Mouse (Mus musculus) hindlimb bud, embryonic 11.5 days (tissue): Measurements from ENCODE around the gene Mrtfb.
"Not testable (repeated sequence)": the region's sequence is repeated elsewhere in the genome, so short reads cannot be mapped to it uniquely, and the experiment has no call there.

ENCODE experiments used
- DNase-seq: peaks from one replicate; pipeline ENCODE4 v3.0.0-alpha.2; 2012; ENCODE audit warnings: low read depth, low spot score; ENCODE audit errors: extremely low spot score

Mrtfb gene

DNA sequence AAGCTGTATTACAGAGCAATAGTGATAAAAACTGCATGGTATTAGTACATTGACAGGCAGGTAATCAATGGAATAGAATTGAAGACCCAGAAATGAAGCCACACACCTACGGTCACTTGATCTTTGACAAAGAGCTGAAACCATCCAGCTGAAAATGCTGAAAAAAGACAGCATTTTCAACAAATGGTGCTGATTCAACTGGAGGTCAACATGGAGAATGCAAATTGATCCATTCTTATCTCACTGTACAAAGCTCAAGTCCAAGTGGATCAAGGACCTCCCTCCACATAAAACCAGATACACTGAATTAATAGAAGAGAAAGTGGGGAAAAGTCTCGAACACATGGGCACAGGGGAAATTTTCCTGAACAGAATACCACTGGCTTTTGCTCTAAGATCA lies 89.5 kb downstream of the Mrtfb start:
- DNase-seq: not testable (repeated sequence)

DNA sequence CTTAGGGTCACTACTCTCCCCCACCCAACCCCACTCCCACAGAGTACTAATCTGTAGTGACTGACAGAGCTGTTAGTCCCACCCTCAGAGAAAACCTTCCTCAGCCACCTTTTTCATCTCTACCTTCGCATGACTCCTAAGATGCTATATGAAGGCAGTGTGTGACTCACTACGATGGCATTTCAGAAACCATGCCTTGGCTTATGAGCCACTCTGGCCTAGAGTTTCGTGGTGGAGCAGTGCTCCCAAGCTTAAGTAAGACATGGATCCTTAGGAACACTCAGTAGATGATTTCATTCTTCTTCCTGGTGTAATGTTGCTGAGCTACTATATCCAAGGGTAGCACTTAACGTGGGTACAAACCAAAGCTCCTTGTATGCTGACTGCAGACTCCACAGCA lies 94.4 kb downstream of the Mrtfb start:
- DNase-seq: no peak

DNA sequence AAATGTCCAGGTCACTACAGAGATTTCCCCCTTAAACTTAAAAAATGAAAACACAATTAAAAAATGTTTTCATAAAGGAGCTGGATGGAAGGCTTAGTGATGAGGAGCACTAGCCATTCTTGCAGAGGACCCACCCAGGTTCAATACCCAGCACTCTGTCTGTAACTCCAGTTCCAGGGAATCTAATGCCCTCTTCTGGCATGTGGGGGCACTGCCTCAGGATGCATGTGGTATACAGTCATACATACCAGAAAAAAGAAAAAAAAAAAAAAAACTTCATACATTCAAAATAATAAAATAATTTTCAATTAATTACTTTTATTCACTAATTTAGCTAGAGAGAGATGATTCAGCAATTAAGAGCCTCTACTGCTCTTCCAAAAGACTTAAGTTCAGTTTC lies 95.0 kb downstream of the Mrtfb start:
- DNase-seq: no peak

DNA sequence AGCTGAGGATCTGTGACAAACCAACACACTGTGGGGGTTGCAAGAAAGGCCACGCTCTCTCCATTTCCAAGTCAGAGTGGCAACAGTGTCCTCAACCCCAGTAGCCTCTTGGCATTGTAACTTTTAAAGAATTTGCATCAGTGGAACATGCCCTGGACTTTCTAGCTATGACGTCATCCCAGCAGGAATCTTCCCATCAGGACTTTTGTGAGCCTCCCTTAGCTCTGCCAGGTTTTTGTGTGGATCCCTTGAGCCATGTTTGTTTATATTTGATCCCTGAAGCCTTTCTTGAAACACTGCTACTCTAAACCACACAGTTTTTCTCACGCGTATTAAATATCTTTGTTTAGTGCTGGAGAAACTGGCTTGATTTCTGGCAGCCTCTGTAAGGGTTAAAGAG lies 97.6 kb downstream of the Mrtfb start:
- no peak for DNase-seq

DNA sequence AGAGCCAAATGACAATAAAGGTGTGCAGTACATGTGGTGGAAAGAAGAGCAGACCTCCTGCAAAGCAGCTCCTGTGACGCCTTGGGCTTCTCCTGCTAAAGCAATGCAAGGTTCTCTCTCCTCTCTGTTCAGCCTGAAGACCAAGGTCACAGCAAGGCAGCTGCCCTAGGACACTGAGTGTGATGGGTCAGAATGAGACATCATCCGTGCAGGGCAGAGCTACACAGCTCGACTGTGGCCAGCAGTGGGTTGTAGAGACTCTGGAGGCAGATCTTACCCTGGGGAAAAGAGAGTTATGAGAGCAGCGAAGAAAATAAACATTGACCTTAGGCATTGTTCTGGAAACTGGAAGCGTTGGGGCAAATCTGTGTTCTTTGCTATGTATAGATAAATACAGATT lies 98.2 kb downstream of the Mrtfb start:
- DNase-seq: no peak

DNA sequence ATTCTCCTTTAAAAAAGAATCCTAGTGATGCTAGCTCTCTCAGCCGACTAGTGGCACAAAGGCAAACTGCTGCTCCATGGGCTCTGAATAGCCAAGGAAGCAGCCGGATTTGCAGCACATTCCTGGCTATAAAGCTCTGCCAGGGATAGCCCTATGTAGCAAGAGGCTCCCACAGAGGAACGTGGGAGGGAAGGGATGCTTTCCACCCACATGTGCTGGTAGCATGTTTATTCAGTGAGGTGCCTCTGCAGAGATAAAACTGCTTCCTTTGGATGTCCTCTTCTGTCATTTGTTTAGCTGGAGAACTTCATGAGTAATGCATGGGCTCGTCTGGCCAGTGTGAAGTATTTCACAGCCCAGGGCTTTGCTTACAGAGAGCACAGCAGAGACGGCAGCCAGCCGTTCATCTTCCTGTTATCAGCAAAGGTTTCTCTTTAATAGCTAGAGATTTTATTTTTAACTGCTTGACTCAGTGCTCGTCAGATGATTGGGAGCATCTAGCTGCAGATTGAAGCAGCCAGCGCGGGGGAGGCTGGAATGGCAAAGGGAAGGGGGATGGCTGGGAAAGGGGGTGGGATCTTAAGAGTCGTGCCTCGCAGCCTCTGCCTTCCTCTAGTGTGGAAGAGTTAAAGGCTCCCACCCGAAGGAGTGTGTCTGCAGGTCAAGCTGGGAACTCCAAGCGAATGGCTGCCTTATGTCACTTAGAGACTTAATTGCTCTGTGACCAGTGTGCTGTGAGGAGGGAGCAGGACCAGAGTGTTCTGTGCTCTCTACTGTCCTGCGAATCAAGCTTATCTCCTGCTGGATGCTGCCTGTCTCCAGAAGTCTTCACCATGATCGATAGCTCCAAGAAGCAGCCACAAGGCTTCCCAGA lies 101.8 kb downstream of the Mrtfb start:
- DNase-seq: peak; percentile 28

DNA sequence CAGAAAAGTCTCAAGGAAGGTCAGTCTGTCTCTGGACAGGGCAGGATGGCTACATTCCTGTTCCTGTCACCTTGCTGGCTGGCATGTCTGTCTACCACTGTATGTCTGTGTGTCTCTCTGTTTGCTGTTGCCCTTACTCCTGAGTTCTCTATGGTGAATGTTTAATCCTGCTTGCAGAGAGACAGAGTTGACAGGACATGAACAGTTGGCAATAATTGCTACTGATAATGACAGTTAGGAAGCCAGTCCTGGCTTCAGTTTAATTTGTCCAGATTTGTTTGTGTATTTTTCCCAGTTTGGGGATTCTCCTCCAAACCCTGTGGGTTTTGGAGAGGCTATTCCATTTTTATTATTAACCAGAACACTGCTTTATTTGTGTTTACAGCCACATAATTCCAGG lies 102.5 kb downstream of the Mrtfb start:
- DNase-seq: no peak

DNA sequence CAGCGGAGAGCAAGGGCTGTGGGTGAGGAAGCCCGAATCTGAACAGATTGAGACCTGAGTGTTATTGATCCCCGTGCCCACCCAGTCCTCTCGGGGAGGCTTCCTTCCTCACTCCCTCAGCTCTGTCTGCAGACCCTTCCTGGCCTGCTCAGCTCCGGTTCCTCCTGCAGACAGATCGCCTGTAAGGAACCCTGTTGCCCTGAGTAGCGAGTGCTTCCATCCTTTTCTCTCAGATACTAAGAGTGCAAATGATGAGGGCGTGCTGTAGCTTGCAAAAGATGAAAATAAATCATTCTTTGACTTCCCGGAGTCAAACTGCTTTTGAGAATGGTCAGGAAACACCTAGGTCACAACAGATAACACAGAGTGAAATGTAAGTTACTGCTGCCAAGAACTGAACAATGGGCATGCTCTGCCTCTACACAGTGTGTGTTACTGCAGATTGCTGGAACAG lies 103.2 kb downstream of the Mrtfb start:
- DNase-seq: no peak

DNA sequence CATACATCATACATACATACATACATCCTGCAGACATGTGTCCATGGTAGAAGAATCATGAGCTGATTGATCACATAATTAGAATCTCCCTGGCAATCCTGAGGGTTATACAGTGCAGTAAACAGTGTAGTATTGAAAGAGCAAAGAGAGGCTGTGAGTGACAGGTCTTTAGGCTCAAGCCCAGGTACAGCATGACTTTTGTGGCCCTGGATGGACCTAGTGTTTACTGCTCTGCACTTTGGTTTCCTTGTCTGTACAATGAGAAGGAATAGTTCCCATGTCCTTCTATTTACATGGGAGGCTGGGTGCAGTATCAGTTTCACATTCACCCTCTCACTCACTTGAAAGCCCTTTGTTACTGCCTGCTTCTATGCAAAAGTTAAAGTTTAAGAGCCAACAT lies 103.9 kb downstream of the Mrtfb start:
- DNase-seq: no peak

DNA sequence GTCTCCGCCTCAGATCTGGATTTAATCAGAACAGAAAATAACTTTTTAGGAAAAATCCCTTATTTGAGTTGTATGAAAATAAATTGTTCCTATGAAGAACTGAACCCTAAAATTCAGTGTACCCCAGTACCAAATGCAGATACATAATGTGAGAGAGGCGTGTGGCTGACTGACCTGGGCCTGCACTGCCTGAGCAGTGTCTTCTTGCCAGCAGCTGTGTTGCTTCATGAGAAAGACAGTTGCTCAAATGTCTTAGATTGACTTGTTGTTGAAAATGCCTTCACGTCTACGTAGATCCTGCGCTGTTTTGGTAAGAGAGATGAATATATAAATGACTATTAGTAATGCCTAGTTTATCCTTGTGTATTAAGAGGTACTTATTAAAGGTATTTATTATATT lies 104.6 kb downstream of the Mrtfb start:
- no peak for DNase-seq

DNA sequence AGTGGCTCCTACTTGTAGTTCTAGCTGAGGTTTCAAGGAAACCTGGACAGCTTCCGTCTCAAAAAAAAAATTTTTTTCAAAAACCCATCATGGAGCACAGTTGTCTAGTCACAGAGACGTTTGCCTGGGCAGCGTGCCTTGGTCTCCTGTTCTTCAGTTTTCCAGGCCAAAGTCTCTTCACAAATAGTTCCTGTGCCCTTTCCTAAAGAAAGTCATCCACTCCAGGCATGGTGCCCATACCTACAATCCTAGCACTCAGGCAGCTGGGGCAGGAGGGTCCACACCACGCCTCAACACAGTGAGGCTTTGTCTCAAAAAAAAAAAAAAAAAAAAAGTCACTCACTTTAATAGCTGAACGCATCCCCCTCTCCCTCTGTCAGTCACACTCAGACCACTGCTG lies 106.9 kb downstream of the Mrtfb start:
- no peak for DNase-seq

DNA sequence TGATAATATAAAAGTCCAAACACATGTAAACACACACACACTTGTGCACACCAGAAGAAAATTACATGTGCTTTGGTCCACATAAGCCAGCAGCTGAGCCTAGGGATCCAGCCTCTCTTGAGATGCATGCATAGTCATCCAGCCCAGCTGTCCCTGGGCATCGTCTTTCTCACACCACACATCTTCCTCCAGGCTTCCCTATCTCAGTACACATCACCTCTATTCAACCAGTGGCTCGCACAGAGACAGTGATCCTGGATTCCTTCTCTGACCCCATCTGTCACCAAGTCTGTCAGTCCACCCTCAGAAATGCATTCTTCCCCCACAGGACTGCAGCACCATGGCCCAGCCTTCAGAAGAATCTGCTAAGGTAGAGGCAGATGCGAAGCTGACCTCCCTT lies 107.9 kb downstream of the Mrtfb start:
- DNase-seq: no peak

DNA sequence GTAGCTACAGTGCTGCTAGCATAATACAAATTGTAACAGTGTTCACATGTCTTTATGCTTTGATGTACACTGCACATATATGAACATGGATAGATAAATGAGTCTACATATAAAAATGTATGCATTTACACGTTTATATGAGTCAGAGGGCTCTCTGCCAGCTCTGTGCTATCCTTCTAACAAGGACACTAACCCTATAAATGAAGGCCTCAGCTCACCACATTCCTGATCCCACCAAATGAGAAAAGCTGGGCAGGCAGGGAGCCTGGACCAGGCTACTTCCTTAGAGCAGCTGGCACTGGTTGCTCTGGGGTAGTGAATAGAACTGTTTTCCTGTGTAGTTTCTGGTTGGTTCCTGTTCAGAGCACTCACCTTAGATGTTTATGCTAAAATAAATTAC lies 110.0 kb downstream of the Mrtfb start:
- no peak for DNase-seq

DNA sequence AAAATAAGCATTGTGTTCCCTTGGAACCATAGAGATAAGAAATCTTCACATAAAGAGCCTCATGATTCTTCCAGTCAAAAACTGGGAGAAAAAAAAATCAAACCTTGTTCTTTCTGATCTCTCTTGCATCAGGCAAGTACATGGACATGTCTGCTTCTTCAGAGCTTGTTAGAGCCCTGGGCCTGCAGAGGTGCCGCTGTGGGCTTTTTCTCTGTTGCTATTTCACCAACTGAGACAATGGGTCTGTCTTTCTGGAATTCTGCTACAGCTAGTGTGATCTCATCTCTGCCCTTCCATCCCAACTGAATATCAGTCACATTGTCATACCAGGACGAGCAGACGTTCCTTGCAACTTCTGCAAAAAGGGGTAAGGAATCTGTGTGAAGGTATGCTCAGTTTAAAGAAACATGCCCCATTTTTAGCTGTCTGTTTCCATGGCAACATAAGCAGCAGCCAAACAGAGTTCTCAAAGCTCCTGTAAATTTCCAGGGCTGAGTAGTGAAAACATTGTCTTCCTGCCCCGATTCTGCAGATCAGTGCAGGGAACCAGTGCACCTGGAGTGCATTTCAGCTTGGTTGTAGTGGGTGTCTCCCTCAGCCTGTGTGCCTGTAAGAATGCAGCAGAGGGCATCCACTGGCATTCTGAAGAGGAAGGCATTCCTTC lies 110.7 kb downstream of the Mrtfb start:
- no peak for DNase-seq

DNA sequence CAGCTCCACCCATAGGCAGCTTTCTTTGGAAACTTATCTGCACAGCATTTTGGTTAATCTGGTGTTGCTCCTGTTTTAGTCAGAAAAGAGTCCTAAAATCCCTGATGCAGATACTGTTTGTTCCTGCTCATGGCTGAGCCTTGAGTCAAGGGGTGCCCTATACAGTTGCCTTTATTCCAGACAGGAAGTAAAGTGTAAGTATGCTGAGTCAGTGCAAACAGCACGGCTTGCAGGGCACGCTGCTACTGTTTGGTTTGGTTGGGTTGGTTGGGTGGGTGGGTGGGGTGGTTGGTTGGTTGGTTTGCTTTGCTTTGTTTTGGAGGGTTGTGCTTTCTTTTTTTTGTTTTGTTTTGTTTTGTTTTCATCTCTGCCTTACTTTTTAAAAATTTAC lies 111.2 kb downstream of the Mrtfb start:
- DNase-seq: no peak

DNA sequence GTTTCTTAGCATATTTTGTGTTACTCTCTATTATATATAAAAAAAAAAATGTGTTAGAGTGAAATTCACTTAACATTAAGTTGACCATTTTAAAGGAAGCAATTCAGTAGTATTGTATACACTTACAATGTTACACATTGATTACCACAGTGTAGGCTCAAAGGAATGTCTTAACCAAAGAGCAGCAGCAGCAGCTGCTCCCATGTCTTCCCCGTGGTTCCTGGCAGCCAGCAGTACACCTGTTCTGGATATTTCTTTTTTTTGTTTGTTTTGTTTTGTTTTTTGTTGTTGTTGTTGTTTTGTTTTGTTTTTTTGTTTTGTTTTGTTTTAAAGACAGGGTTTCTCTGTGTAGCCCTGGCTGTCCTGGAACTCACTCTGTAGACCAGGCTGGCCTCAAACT lies 112.4 kb downstream of the Mrtfb start:
- no peak for DNase-seq

DNA sequence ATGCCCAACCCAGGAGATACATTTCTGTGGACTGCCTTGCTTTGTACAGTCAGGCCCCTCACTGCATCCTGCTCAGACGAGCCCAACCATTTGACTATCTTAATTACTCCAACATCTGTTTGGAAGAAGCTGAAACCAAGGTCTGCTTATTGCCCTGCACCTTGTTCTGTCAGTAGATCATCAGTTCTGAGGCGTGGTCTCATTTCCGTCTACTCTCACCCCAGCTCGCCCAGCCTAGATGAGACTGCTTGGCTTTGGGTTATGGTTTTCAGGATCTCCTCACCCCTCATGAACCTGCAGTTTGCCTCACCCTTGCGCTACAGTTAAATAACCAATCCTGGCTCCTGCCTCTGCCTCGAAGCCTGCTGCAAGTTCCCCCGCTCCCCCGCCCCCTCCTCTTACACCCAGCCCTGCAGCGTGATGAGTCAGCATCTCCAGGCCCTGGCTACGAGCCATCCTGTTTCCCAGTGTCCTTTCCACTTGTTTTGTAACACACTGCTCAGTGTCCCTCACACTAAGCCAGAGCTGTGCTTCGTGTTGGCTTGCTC lies 115.5 kb downstream of the Mrtfb start:
- no peak for DNase-seq

DNA sequence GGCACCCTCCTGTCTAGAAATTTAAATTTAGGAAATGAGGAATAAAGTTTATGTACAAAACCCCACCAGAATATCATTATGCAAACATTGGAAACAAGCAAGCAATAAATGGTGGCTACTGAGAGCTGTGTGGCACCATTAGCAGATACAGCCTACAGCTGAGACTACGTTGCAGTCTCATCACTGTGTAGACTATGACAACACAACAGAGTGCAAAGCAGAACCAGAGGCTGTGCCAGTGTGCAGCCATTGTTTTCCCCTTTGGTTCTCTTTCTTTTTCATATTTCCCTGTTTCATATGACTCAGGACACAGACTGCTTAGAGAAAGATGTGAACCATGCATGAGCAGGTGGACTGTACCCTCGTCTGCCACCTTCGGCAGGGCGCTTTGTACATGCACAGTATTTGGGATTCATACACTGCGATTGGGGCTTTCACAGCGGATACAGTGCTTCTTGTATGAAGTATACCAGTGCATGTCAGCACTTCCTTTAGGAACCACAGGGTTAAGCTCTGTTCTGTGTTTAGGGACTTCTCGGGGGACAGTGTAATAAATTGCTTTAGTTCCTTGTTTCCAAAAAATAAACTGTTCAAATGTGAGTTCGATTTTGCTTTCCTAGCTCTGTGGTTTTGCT lies 116.7 kb downstream of the Mrtfb start:
- DNase-seq: no peak

DNA sequence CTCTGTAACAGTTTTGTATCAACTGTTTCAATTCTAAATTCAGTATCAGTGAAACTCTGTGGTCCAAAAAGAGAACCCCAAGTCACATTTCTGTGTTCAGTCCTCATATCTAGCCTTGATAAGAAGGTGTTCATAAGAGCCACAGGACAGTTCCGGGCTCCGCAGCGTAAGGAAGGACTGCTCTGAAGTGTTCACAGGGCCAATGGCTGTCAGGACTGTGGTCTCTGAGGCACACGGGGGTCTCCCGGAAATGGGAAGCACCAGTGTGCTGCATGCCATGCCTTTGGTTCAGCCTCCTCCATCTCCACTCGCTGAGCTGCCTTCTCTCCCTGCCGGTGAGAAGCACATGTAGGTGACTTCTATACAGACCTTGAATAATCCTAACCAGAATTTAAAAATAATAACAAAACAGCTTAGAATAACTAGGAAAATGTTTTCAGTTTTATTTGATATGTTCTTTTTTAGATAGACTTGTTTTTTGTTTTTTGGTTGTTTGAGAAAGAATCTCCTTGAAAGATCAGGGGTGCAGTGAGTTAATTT lies 120.7 kb downstream of the Mrtfb start:
- no peak for DNase-seq

DNA sequence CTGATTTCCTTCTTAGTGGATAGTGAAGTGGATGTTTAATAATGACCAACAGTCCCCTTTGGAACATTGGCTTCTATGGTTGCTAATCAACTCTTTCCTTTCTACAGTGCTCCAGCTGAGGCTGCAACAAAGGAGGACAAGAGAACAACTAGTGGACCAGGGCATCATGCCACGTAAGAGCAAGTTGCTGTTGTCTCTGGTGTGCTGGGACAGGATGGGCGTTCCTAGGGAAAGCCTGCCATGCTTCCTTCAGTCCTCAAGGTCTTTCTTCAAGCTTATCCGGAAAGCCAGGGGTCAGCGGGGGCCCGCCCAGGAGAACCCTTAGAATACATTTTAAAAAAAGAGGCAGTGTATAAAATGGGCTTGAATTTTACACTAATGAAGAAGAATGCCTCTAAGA lies 121.9 kb downstream of the Mrtfb start:
- DNase-seq: no peak

DNA sequence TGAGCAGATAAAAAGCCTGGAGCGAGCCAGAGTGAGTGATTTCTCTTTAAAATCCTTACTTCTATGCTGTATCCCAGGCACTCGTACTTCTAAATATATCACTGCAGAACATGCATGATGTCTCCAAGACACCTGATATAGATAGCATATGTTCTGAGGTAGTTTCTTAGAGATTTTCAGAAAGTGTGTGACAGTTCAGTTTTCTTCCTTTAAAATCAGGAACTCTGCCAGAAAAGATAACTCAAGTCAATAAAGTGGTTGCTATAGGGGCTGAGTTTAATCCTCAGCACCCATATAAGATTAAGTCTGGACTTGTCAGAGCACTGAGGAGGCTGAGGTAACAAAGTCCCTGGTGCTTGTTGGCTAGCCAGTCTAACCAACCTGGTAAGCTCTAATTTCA lies 123.6 kb downstream of the Mrtfb start:
- no peak for DNase-seq

DNA sequence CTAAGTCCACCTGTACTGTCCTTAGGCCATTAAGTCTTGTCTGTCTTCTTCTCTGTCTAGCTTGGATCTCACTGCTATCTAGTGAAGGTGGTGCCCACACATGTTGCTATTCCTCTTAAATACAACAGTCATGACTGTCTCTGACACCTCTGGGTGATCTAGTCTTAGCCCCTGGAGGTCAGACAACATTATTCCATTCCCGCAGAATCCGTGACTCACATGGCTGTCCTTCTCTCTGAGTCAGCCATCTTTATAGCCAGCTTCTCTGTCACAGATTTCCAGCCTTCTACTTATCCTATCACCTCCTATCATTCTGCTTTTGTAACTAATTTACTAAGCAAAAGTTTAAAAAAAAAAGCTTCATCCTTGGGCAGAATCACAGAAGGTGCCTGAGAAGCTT lies 125.5 kb downstream of the Mrtfb start:
- no peak for DNase-seq
